Mouse (Mus musculus) thymus, adult 2 months (tissue): ENCODE measurements around the gene Rad9a.

Experiments used
- CTCF ChIP-seq: fragments of 200-500 bp; IDR thresholded peaks from 2 replicates; pipeline ENCODE4 v1.5.1; 2012; ENCODE audit warnings: mild to moderate bottlenecking, control low read depth, low read length, moderate library complexity, borderline replicate concordance; ENCODE audit not compliant: control insufficient read depth, poor library complexity, insufficient read depth; ENCODE audit errors: extremely low read depth
- POLR2A ChIP-seq: fragments of 200-500 bp; IDR thresholded peaks from 2 replicates; pipeline ENCODE4 v1.6.1; 2012; ENCODE audit warnings: mild to moderate bottlenecking, low read length, control low read depth, moderate library complexity; ENCODE audit not compliant: control insufficient read depth, poor library complexity, insufficient read depth; ENCODE audit errors: extremely low read depth

DNA sequence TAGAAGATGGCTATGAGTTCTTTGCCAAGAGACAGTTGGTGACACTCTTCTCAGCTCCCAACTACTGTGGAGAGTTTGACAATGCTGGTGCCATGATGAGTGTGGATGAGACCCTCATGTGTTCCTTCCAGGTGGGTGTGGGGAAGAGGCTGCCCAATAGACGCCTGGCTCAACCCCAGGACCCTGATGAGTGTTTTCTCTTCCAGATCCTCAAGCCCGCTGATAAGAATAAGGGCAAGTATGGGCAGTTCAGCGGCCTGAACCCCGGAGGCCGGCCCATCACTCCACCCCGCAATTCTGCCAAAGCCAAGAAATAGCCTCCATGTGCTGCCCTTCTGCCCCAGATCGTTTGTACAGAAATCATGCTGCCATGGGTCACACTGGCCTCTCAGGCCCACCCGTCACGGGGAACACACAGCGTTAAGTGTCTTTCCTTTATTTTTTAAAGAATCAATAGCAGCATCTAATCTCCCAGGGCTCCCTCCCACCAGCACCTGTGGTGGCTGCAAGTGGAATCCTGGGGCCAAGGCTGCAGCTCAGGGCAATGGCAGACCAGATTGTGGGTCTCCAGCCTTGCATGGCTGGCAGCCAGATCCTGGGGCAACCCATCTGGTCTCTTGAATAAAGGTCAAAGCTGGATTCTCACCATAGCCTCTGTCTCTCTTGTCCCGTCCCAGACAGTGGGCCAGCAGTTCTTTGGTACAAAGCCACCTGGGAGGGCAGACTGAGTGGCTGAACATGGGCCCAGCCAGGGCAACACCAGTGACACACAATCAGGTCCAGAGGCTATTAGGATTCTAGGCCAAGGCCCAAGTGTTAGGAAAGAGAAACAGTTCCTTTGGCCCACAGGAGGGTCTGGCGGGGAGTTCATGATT is 6.4 kb downstream of the Rad9a start:
- TF ChIP-seq POLR2A (no peak), CTCF (no peak)
